Mouse (Mus musculus) liver, embryonic 15.5 days (tissue): ENCODE measurements at regions not wholly inside any gene's neighbourhood (a gene's known extent, or its start where the extent isn't known, plus 50 kb on each side); places are given as distances from the start of the nearest gene placed in this dataset.

Source experiments
- ATAC-seq: fragments of 200-750 bp; cut with Nextera tagmentation; 2 replicates; pipeline ENCODE4 v1.8.0; 2017; ENCODE audit warnings: moderate number of reproducible peaks, mild to moderate bottlenecking, moderate library complexity; ENCODE audit not compliant: insufficient read depth
- H3K27ac ChIP-seq: fragments of 300-500 bp; sonication (generic); replicated peaks from 2 replicates; pipeline ENCODE4 v1.5.1; 2015; ENCODE audit warnings: mild to moderate bottlenecking, inconsistent platforms
- H3K27me3 ChIP-seq: fragments of 300-500 bp; sonication (generic); 2 replicates; pipeline ENCODE4 v1.6.1; 2015; ENCODE audit warnings: mild to moderate bottlenecking, inconsistent platforms
- H3K36me3 ChIP-seq: fragments of 300-500 bp; sonication (generic); replicated peaks from 2 replicates; pipeline ENCODE4 v1.6.1; 2015; ENCODE audit warnings: moderate library complexity, mild to moderate bottlenecking, inconsistent platforms
- H3K4me1 ChIP-seq: fragments of 300-500 bp; sonication (generic); replicated peaks from 2 replicates; pipeline ENCODE4 v1.6.1; 2015; ENCODE audit warnings: inconsistent platforms
- H3K4me2 ChIP-seq: fragments of 300-500 bp; sonication (generic); 2 replicates; pipeline ENCODE4 v1.6.1; 2015; ENCODE audit warnings: moderate library complexity, mild to moderate bottlenecking, inconsistent platforms
- H3K4me3 ChIP-seq: fragments of 300-500 bp; sonication (generic); replicated peaks from 2 replicates; pipeline ENCODE4 v1.5.1; 2015; ENCODE audit warnings: mild to moderate bottlenecking, inconsistent platforms
- H3K9ac ChIP-seq: fragments of 300-500 bp; sonication (generic); 2 replicates; pipeline ENCODE4 v1.6.1; 2015; ENCODE audit warnings: moderate library complexity, mild to moderate bottlenecking, inconsistent platforms
- H3K9me3 ChIP-seq: fragments of 300-500 bp; sonication (generic); replicated peaks from 2 replicates; pipeline ENCODE4 v1.6.1; 2016; ENCODE audit warnings: inconsistent platforms
- WGBS: fragments of 180-500 bp; shearing (Covaris S2); methylation state at CpG from one replicate; pipeline ENCODE4 v1.1.7; 2015; ENCODE audit warnings: mixed read lengths; ENCODE audit not compliant: insufficient replicate concordance; 5-methylcytosine and 5-hydroxymethylcytosine counted together

DNA sequence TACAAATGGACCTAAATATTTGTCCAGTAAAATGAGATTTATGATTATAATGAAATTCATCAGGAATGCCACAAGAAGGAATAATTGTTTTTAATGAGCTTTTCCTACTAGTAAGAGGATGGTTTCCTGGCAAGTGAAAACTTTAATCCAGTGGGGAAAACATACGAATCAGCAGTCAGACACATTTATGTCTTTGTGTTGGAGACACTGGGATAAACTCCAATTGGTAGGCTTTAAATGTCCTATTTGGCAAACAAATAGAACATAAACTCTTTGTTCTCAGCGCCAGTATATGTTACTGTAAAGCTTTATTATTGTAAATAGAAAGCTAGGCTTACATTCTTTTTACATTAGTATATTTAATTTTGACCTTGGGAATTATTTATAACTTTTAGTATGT lies 127.0 kb downstream of the Gm5447 start:
- H3K4me2 ChIP-seq: no peak overlapping the region
- ATAC-seq: no peak
- no peaks in the 10 kb centered on the region for H3K27me3 ChIP-seq
- H3K36me3 ChIP-seq: no peaks in the 10 kb centered on the region
- H3K4me3 ChIP-seq: no peak overlapping the region
- no peaks in the 10 kb centered on the region for H3K4me1 ChIP-seq
- no peak overlapping the region for H3K9ac ChIP-seq
- no peak overlapping the region for H3K27ac ChIP-seq
- 46% methylated on average over 2 of the region's 2 CpGs for WGBS
- no peaks in the 10 kb centered on the region for H3K9me3 ChIP-seq

DNA sequence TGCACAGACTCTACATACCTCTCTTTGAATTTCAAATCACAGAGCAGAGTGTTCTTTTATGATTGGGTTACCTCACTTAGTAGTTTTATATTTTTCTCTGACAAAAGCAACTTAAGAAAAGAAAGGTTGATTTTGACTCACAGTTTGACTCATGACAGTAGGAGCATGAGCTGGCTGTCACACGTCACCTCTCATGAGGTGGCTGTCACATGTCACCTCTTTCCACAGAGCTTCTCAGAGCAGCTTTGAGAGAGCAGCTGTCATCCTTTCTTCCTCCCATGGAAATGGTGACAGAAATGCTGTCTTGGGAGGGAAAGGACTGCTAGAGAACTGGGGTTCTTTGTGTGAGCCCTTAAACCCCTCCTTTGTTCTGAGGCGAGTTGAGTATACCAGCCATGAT lies 133.4 kb downstream of the Gm5447 start:
- no peak overlapping the region for H3K27ac ChIP-seq
- no peak for ATAC-seq
- no peaks in the 10 kb centered on the region for H3K9me3 ChIP-seq
- H3K4me2 ChIP-seq: no peak overlapping the region
- WGBS: 52% methylated on average over 2 of the region's 2 CpGs
- no peaks in the 10 kb centered on the region for H3K4me1 ChIP-seq
- no peaks in the 10 kb centered on the region for H3K36me3 ChIP-seq
- H3K27me3 ChIP-seq: no peaks in the 10 kb centered on the region
- no peak overlapping the region for H3K4me3 ChIP-seq
- H3K9ac ChIP-seq: no peak overlapping the region

DNA sequence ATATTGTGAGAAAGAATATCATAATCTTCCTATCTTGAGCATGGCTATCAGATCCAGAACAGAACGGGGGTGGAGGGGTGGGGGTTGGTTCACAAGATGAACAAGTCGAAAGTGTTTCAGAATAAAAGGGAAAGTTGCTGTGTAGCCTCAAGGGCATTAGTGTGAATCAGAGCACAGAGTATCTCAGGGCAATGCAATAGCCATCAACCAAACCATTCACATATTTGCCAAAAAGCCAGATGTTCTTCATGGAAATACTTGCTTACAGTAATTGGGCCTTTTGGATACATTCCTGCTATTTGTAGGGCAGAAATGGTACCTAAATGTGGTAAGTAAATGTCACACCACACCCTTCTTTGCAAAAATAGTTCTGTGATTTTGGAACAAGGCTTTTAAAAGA lies 135.2 kb downstream of the Gm5447 start:
- Histone ChIP-seq H3K4me1 (no peaks in the 10 kb centered on the region), H3K4me2 (no peak overlapping the region), H3K4me3 (no peak overlapping the region), H3K9me3 (no peaks in the 10 kb centered on the region), H3K27ac (no peak overlapping the region), H3K36me3 (no peaks in the 10 kb centered on the region), H3K27me3 (no peaks in the 10 kb centered on the region), H3K9ac (no peak overlapping the region)
- WGBS: 51% methylated on average over 2 of the region's 2 CpGs
- no peak for ATAC-seq

DNA sequence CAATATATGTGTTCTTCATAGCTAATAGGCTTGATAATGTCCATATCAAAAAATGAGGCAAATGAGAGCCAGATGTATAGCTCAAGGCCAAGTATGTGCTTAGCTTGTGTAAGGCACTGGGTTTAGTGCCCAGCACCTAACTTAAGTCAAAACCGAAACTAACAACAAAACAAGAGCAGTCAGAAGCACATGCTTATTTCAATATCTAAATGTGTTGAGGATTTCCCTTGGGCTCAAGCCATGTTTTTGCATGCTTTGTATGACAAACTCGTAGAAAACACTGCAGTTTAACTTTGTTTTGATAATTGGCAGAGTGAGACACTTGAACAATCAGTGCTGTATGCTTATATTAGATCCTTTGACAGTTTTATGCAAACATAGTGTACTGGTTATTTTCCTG lies 148.7 kb downstream of the Gm5447 start:
- WGBS: 42% methylated on average over 2 of the region's 2 CpGs
- Histone ChIP-seq H3K4me3 (no peak overlapping the region), H3K36me3 (no peaks in the 10 kb centered on the region), H3K4me2 (no peak overlapping the region), H3K9ac (no peak overlapping the region), H3K27me3 (no peaks in the 10 kb centered on the region), H3K27ac (no peak overlapping the region), H3K4me1 (no peaks in the 10 kb centered on the region), H3K9me3 (no peaks in the 10 kb centered on the region)
- ATAC-seq: no peak

DNA sequence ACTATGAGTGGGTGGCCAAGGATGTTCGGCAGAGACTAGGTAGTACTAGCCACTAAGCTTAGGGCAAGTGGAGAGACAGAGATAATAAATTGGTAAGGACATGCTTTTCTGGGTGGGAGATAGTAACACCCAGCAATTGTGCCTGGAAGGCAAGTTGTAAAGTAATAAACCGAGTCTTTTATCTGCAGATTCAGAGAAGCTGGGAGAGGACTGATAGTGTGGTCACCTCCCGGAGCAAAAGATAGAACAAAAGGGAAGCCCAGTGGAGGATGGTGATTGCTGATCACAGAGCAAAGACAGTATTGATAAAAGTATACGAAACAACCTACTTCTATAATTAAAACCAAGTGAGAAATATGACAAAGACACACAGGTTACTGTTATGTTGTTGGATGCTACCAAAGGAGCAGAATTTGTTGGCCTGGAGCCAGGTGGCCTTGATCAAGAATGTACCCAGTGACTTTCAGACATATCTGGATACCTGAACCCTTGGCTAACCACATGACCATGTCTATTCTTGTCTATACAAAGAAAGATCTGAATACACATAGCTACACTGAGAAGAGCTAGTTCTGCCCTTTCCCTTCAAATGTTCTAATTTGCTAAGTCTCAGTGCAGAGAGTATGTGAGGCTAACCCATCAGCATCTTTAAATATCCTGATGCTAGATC lies 150.7 kb downstream of the Gm5447 start:
- no peak overlapping the region for H3K4me2 ChIP-seq
- no peaks in the 10 kb centered on the region for H3K4me1 ChIP-seq
- no peak overlapping the region for H3K27ac ChIP-seq
- no peak for ATAC-seq
- no peaks in the 10 kb centered on the region for H3K27me3 ChIP-seq
- no peak overlapping the region for H3K9ac ChIP-seq
- no peaks in the 10 kb centered on the region for H3K36me3 ChIP-seq
- WGBS: 30% methylated on average over 4 of the region's 4 CpGs
- no peaks in the 10 kb centered on the region for H3K9me3 ChIP-seq
- H3K4me3 ChIP-seq: no peak overlapping the region

DNA sequence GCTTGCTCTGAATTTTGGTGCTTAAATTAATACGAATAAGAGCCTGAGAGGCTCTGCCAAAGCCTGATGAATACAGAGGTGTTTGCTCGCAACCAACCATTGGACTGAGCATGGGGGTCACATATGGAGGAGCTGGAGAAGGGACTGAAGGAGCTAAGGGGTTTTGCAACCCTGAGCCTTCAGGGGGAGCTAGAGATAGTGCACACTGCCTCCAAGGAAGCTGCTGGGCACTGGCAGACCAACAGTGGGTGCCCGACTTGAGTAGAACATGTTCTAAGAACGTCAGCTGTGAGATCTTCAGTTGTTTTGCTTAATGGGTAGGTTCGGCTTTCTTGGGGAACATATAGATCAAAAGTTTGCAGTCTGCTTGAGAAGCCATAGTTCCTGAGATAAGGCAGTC lies 158.5 kb downstream of the Gm5447 start:
- H3K36me3 ChIP-seq: no peaks in the 10 kb centered on the region
- no peak overlapping the region for H3K4me3 ChIP-seq
- no peak overlapping the region for H3K27ac ChIP-seq
- 69% methylated on average over 5 of the region's 5 CpGs for WGBS
- no peak overlapping the region for H3K9ac ChIP-seq
- H3K4me2 ChIP-seq: no peak overlapping the region
- no peaks in the 10 kb centered on the region for H3K27me3 ChIP-seq
- H3K4me1 ChIP-seq: no peaks in the 10 kb centered on the region
- ATAC-seq: no peak
- no peaks in the 10 kb centered on the region for H3K9me3 ChIP-seq

DNA sequence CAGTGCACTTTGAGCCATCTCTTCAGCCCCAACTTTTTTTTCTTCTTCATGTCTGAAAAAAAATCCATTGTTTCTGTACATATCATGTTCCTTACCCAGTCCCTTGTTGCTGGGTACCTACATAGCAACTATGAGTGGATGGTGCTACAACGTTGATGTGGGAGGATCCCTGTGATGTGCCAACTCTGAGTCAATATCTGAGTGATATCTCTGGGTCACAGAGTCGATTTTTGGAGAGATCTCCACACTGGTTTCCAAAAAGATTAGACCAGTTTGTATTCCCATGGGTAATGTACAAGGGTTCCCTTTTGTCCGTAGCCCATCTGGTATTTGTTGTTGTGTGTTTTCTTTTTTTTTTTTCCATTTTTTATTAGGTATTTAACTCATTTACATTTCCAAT lies 165.7 kb downstream of the Gm5447 start:
- H3K4me1 ChIP-seq: no peaks in the 10 kb centered on the region
- H3K36me3 ChIP-seq: no peaks in the 10 kb centered on the region
- H3K9me3 ChIP-seq: no peaks in the 10 kb centered on the region
- H3K27me3 ChIP-seq: no peaks in the 10 kb centered on the region
- H3K4me3 ChIP-seq: no peak overlapping the region
- no peak overlapping the region for H3K27ac ChIP-seq
- no peak overlapping the region for H3K4me2 ChIP-seq
- 53% methylated on average over 3 of the region's 3 CpGs for WGBS
- H3K9ac ChIP-seq: no peak overlapping the region
- no peak for ATAC-seq

DNA sequence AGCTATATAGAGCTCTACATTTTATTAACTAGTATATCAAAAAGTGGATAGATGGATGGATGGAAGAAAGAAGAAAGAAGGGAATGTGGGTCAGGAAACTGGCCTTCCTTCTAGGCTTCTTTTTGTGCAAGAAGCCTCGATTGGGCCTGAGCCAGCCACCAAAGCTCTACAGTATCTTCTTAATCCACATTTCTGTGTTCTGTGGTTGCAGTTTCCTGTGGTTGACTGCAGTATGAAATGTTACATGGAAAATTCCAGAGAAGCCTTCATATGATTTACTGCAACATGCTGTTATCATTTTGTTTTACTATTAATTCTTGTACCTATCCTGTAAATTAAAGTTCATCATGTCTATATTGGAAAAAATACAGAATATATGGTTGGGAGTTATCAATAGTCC lies 173.3 kb downstream of the Gm5447 start:
- WGBS: 19% methylated on average over 1 of the region's 1 CpGs
- H3K27me3 ChIP-seq: no peaks in the 10 kb centered on the region
- no peak overlapping the region for H3K4me3 ChIP-seq
- ATAC-seq: no peak
- no peak overlapping the region for H3K4me2 ChIP-seq
- H3K4me1 ChIP-seq: no peaks in the 10 kb centered on the region
- H3K27ac ChIP-seq: no peak overlapping the region
- no peak overlapping the region for H3K9ac ChIP-seq
- no peaks in the 10 kb centered on the region for H3K36me3 ChIP-seq
- no peaks in the 10 kb centered on the region for H3K9me3 ChIP-seq

DNA sequence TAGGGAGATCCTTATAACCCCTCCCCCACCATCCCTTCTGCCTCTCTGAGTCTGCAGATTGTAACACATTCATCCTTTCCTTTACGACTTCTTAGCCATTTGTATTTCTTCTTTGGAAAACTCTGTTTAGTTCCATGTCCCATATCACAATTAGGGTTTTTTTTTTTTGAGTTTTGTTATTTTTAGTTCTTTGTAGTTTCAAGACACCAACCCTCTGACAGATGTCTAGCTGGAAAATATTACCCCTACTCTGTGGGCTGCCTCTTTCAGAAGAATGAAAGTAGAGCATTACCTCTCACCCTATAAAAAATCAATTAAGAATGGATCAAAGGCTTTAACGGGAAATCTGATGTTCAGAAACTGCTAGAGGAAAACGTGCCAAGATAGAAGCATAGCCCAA lies 180.1 kb downstream of the Gm5447 start:
- Histone ChIP-seq H3K4me1 (no peaks in the 10 kb centered on the region), H3K36me3 (no peaks in the 10 kb centered on the region), H3K9ac (no peak overlapping the region), H3K27ac (no peak overlapping the region), H3K27me3 (no peaks in the 10 kb centered on the region), H3K4me2 (no peak overlapping the region), H3K4me3 (no peak overlapping the region), H3K9me3 (no peaks in the 10 kb centered on the region)
- WGBS: 45% methylated on average over 3 of the region's 3 CpGs
- no peak for ATAC-seq

DNA sequence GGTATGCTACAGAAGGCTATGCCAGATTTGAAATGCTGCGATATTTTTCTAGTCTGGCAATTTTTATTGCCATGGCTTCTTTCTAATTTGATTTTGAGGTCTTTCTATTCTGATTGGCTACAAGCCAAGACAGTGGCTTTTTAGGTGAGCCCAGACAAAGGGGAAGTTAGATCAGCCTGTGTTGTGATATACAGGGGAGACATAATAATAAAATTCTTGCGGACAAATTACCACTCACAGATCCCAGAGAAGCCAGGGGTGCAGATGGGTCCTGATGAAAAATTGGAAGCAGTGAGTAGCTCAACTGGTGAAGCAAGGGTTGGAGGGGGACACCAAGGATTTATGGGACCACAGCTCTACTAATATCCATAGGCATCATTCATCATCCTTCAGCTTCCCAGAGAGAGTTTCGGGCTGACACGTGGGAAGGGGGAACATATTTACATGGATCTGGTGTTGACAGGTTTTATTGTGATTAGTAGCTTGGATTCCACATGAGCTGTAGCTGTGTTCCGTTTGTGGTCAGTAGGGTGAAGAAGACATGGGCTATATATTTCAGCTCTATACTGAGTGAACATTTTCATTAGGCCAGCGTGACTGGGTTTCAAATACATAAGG lies 190.0 kb downstream of the Gm5447 start:
- no peaks in the 10 kb centered on the region for H3K36me3 ChIP-seq
- no peaks in the 10 kb centered on the region for H3K9me3 ChIP-seq
- H3K9ac ChIP-seq: no peak overlapping the region
- WGBS: 63% methylated on average over 6 of the region's 6 CpGs
- no peaks in the 10 kb centered on the region for H3K4me1 ChIP-seq
- no peak overlapping the region for H3K27ac ChIP-seq
- no peak overlapping the region for H3K4me3 ChIP-seq
- H3K4me2 ChIP-seq: no peak overlapping the region
- no peaks in the 10 kb centered on the region for H3K27me3 ChIP-seq
- no peak for ATAC-seq

DNA sequence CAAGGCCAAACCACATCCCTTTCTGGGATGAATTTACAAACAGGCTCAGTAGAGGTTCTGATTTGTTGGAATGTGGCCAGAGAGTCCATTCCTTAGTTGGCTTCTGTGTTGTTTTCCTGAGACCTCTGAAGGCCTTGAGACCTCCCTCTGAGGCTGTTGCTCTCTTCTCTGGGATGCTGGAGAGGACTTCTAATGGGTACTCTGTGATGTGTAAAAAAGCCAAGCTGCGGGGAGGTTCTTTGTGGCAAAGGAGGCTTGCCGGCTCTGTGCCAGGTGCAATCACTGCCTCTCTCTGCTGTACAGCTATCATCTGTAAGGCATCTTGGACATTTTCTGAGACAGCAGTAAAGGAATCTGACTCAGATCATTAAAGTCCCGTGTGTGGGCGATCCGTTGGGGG lies 192.3 kb downstream of the Gm5447 start:
- WGBS: 59% methylated on average over 5 of the region's 5 CpGs

DNA sequence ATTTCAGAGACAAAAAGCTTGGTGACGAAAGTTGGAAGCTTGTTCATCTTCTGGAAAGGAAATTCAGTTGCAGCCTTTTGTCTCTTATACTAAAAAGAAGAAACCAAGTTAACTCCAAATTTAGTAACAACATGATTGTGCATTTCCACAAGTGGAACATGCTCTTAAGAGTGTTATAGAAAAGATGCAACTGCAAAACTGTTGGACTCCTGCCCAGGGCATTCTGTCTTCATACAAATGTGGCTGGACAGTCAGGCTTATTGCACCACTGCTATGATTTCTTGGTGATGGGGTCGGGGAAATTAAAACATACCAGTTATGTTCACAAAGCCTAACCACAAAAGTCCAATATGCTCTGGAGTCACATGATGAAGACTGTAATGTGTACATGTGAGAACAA lies 194.8 kb downstream of the Gm5447 start:
- Histone ChIP-seq H3K4me2 (no peak overlapping the region), H3K4me1 (no peaks in the 10 kb centered on the region), H3K4me3 (no peak overlapping the region), H3K9ac (no peak overlapping the region), H3K36me3 (no peaks in the 10 kb centered on the region), H3K27me3 (no peaks in the 10 kb centered on the region), H3K9me3 (no peaks in the 10 kb centered on the region), H3K27ac (no peak overlapping the region)
- WGBS: 45% methylated on average over 2 of the region's 2 CpGs
- no peak for ATAC-seq

More for the DNA sequence above, 192.3 kb downstream of the Gm5447 start:
- H3K4me2 ChIP-seq: no peak overlapping the region
- no peaks in the 10 kb centered on the region for H3K4me1 ChIP-seq
- no peak overlapping the region for H3K27ac ChIP-seq
- no peaks in the 10 kb centered on the region for H3K36me3 ChIP-seq
- no peaks in the 10 kb centered on the region for H3K27me3 ChIP-seq
- H3K9me3 ChIP-seq: no peaks in the 10 kb centered on the region
- ATAC-seq: no peak
- H3K9ac ChIP-seq: no peak overlapping the region
- no peak overlapping the region for H3K4me3 ChIP-seq
